Mouse (Mus musculus) bone marrow macrophage, adult 2 months (primary cell): ENCODE results near the gene Pcp4.

Experiments
- CTCF ChIP-seq: IDR thresholded peaks from 2 replicates; pipeline ENCODE4 v1.5.1; 2012; ENCODE audit warnings: low read depth, mild to moderate bottlenecking, low read length, moderate library complexity
- POLR2A ChIP-seq: IDR thresholded peaks from 2 replicates; pipeline ENCODE4 v1.6.1; 2012; ENCODE audit warnings: mild to moderate bottlenecking, low read depth, low read length, borderline replicate concordance

GRCm38 (mm10) chr16:96528471-96528870, 61.1 kb downstream of the Pcp4 start:
- TF ChIP-seq CTCF (no peak), POLR2A (no peak)
